Mouse (Mus musculus) urinary bladder, postnatal 4 days (tissue): ENCODE measurements at regions not wholly inside any gene's neighbourhood (a gene's known extent, or its start where the extent isn't known, plus 50 kb on each side); places are given as distances from the start of the nearest gene placed in this dataset.

Source experiments
- DNase-seq, 2 experiments: peaks; one replicate each; pipeline ENCODE4 v3.0.0; 2021 to 2022; ENCODE audit warnings: low spot score in 2 of 2

- no peak for DNase-seq
These were observed 195.3 kb upstream of the Atp5g3 start for GRCm38 (mm10) chr2:74106472-74106871.

GRCm38 (mm10) chr2:74099671-74100372, 188.7 kb upstream of the Atp5g3 start:
- no peak for DNase-seq

DNA sequence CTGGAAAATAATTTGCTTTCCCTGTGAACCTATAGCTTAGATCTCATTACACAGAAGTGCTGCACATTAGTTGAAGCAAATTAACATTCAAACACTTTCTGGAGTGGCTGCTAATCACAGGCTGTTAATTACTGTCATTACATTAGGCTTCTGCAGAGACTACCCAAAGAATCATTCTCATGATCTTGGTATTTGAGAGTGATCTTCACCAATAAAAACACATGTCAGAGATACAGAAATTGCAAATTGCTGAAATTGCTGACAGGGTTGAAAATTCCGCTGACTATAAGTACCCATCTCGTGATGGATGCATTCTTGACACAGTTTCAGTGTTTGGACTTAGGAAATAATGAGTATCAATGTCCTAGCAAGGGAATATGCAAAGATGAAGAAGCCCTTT, 185.7 kb upstream of the Atp5g3 start:
- DNase-seq, result no peak

- no peak for DNase-seq
These were observed 182.4 kb upstream of the Atp5g3 start for GRCm38 (mm10) chr2:74093494-74093893.

DNA sequence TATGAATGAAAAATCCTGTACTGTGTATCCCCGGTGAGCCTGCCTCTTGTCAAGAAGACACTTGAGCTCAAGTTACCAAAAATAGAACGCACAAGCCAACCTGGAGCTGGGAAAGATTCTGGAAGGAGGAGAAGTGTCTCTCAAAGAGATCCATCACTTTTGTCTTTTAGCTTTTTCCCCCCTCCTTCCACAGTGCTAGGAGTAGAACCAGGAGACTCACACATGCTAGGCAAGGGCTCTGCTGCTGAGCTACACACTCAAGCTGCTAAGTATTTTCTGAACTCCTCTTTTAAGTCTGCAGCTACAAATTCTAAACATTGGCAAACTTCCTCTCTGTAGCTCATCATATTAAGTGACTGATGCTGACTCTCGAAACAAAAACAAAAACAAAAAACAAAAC, 176.2 kb upstream of the Atp5g3 start:
- no peak for DNase-seq

- no peak for DNase-seq
These were observed 173.8 kb upstream of the Atp5g3 start for GRCm38 (mm10) chr2:74084971-74085370.

- no peak for DNase-seq
These were observed 165.6 kb upstream of the Atp5g3 start for GRCm38 (mm10) chr2:74076774-74077173.

DNA sequence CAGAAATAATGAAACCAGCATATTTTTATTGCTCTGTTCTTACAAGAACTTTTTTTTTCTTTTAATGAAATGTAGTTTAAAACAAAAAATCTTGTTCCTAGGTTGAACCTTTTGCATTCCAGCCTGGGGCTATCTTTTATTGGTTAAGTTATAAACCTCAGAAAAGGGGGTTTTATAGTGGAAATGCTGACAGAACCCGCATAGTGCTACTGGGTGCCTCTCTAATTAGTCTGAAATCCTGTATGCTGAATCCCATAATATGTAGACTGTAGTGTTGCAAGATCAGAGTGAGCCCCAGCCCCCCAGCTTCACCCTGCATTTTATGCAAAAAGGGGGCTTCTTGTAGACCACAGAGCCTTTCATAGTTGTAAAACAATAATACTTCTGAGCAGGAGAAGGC, 164.4 kb upstream of the Atp5g3 start:
- no peak for DNase-seq

- DNase-seq, result no peak
These were observed 162.3 kb upstream of the Atp5g3 start for GRCm38 (mm10) chr2:74073396-74073795.

DNA sequence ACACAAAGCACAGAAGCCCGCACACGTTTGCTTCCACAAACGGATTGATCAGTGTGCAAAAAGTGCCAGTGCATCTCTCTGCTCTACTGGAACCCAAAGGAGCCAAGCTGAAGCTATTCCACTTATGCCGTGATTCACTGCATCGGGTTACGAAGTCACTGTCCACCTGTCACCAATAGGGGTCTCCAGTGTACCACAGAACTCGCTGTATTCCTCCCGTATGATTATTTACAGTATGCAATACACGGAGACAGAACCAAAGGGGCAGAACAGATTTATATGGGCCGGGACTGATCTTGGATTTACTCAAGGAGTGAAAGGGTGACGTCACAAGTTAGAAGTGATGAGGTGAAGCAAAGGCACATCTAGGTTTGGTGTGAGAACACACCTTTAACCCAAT, 155.5 kb upstream of the Atp5g3 start:
- peak; percentile 24 to 64 for DNase-seq

GRCm38 (mm10) chr2:74064369-74064768, 153.2 kb upstream of the Atp5g3 start:
- DNase-seq, result no peak

DNA sequence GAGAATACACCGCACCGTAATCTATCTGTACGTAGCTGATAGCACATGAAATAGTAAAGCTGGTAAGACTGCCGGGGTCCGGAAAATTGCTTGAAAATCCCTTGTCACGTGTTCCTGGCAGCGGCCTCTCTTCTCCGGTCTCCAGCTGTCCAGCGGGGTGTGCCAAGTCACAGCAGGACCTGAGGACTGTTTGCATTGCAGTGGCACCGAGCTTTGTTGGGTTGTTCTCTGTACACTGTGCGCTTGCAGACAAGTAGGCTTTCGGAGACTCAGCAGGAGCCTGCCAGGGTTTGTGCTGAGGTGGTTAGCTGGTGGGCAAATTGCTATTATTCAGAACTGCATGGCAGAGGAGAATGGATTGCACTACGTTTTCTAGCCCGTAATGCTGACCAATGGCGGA, 152.7 kb upstream of the Atp5g3 start:
- DNase-seq, result no peak

DNA sequence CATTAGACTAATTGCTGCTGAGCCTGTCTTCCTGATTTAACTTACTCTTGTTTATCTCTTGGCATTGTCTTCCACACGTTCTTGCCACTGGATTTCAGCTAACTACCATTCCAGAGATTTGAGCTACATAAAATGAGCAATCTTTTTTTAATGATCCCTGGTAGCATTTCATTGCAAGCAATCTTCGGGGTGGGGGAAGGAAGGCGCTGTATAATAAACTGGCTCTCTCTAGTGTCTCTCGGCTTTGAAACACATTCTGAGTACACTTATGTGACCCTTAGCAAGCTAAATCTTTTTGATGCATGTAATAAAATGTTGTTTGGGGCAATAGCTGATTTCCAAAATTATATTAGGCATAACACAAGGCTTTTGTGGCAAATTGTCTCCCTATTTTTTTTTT, 152.2 kb upstream of the Atp5g3 start:
- no peak for DNase-seq

DNA sequence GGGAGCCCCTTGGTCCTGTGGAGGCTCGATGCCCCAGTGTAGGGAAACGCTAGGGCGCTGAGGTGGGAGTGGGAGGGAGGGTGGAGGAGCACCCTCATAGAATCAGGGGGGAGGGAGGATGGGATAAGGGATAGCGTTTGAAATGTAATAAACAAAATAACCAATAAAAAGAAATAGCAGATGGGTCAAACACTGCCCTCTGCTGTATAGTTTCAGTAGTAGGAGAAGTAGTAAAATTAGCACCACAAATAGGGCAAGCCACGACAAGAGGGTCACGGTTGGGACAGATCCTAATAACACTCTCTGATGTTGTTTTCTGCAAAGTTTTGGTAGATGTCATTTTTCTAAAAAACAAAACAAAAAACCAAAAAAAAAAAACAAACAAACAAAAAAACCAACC, 131.3 kb upstream of the Atp5g3 start:
- no peak for DNase-seq

GRCm38 (mm10) chr2:74039580-74039979, 128.5 kb upstream of the Atp5g3 start:
- no peak for DNase-seq

GRCm38 (mm10) chr2:74036043-74036442, 124.9 kb upstream of the Atp5g3 start:
- no peak for DNase-seq

DNA sequence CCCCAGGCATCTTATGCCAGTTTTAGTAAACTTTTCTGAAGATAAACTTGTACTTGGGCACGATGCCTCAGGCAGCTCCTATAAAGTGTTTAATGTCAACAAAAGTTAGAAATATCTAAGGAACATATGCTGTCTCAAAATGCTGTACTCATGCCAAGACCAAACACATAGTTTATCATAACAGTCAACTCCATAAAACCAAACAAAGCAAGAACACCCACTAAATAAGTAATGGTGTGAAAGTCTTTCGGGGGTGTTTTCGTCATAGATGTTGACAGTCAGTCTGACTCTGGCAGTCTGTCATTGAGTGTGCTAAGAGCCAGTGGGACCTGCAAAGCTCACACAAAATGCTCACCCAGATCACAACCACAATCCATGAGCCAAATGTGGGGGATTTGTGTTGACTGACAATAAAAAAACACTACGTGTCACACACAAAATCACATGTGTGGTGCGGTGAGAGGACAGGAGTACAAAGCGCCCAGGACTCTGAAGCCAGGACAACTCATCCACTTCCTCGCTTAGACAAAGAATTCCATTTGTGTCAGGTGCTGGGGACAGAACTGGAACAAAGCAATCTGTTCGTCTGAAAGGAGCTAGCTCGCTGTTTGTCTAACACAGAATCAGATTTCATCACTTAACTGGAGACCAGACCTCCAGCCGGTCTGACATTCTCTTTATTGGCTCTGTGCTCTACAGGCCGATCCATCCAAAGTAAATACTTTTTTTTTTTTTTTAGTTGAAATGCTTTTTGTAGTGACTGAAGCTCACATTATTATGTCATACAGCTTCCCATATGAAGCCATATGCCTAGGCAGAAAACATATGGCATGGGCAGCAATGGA, 121.3 kb upstream of the Atp5g3 start:
- DNase-seq, result no peak

GRCm38 (mm10) chr2:74029938-74030337, 118.8 kb upstream of the Atp5g3 start:
- DNase-seq, result no peak

DNA sequence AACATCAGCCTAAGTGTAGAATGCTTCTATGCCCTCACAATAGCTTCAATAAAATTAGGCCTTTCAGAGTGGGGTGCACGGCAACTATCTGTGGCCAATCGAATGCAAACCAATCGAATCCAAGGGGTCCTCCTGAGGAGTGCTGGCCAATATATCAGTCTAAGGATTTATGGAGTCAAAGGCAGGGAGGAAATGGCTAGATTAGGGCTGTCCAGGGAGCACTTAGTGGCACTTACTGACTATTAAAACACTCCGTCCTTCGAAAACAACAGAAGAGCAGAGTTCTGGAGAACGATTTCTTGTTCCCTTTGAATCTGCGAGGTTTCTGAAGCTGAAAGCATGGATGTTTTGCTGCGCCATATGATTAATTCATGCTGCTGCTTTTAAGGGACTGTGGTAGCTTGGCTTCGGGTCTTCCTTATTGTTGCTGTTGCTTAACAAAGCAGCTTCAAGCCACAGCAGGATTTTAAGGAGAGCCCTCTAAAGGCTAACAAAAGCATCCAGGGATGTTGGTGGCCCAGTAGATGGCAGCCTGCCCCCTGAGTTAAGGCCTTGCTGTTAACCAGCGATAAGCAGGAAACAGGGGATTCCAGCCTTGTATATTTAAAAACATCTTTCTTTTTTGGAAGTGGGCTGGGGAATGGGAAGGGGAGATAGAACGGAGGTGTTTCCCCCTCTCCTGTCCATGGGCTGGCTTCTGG, 116.4 kb upstream of the Atp5g3 start:
- DNase-seq, result peak in 1 of 2 experiments; percentile 21

GRCm38 (mm10) chr2:74015146-74015545, 104.0 kb upstream of the Atp5g3 start:
- no peak for DNase-seq

DNA sequence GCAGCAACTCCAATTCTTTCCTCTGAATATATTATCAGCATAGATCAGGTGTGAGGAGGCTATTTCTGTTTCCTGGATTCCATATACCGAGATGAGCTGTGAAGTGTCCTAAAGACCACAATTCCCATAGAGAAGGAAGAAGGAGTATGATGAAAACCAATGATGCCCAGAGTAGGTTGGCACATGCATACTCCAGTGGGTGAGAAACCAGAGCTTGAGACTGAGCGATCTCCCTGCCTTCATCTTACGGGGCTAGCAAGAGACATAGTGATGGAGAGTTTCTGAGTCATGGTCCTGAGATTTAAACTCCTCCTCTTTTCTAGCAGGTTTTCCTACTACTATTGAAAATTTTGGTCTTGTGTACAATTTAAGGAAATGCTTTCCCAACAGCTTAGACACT, 103.1 kb upstream of the Atp5g3 start:
- no peak for DNase-seq

DNA sequence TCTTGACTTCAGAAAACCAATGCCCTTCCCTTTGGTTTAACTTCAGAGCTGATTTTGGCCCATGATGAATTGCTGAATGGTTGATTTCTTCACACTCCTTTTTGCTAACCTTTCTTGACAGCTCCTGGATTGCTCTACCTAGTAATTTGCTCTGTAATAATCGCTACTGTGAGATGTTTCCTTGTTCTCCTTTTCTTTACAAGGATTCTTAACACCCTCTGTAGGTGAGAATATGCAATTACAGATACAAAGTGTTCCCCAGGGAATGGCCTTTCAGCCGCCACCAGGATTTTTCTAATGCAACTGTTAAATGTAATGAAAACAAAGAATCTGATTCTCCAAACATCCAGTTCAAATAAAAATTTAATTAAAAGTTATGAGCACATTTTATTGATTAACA, 87.4 kb upstream of the Atp5g3 start:
- no peak for DNase-seq

DNA sequence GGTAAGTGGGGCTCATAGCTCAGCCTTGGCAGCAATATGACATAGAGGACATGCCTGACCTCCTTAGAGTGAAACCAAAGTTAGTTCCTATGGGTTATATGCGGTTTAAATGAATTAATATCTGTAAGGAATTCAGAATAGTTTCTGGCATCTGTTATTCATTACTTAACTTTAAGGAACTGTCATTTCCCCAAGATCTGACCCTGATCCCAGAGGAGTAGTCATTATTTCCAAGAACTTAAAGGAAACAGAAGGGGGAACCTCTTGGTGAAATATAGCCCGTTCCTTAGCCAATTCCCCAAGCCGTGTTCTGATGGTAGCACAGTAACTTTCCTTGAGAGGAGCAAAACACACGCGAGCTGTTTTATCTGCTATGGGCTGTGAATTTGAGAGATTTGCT, 85.9 kb upstream of the Atp5g3 start:
- no peak for DNase-seq
